Mouse (Mus musculus): ENCODE measurements at regions not wholly inside any gene's neighbourhood (a gene's known extent, or its start where the extent isn't known, plus 50 kb on each side); places are given as distances from the start of the nearest gene placed in this dataset.
A peak's percentile ranks its signal among the peaks of the same experiment; 100 is the strongest.

- no peaks in the 10 kb centered on the region for H3K36me3 ChIP-seq (ENCODE audit: control insufficient read depth, insufficient read depth, low read length)
- no peaks in the 10 kb centered on the region for H3K9me3 ChIP-seq (ENCODE audit: control insufficient read depth, low read length)
- H3K27me3 ChIP-seq (ENCODE audit: control insufficient read depth, insufficient read depth, low read length), result no peaks in the 10 kb centered on the region
- no peak overlapping the region for H3K4me3 ChIP-seq (ENCODE audit: low read depth, low read length)
- H3K9ac ChIP-seq (replicated peaks; ENCODE audit: low read depth, low read length), result no peak overlapping the region
- WGBS, result 56% methylated on average over 8 of the region's 8 CpGs
- H3K4me1 ChIP-seq (ENCODE audit: control insufficient read depth, insufficient read depth, low read length), result peaks cover 6% of the 10 kb centered on the region; the same call in 1 of the 2 replicates
- H3K4me2 ChIP-seq (ENCODE audit: low read depth, low read length), result no peak overlapping the region
- no peak for ATAC-seq (ENCODE audit: low read depth)
- H3K27ac ChIP-seq (ENCODE audit: low read depth, low read length), result no peak overlapping the region
These were observed 206.3 kb upstream of the Zfp64 start for GRCm38 (mm10) chr2:169161651-169162050.

- Histone ChIP-seq H3K9me3 (ENCODE audit: control insufficient read depth, low read length) (no peaks in the 10 kb centered on the region), H3K27me3 (ENCODE audit: control insufficient read depth, insufficient read depth, low read length) (no peaks in the 10 kb centered on the region), H3K36me3 (ENCODE audit: control insufficient read depth, insufficient read depth, low read length) (no peaks in the 10 kb centered on the region), H3K4me3 (ENCODE audit: low read depth, low read length) (peak overlapping the region; percentile 2; the same call in 1 of the 2 replicates), H3K4me1 (ENCODE audit: control insufficient read depth, insufficient read depth, low read length) (peaks cover 9% of the 10 kb centered on the region), H3K27ac (ENCODE audit: low read depth, low read length) (peak overlapping the region; percentile 78), H3K9ac (replicated peaks; ENCODE audit: low read depth, low read length) (no peak overlapping the region; the same call in 1 of the 2 replicates), H3K4me2 (ENCODE audit: low read depth, low read length) (peak overlapping the region; percentile 42)
- WGBS, result 18% methylated on average over 11 of the region's 11 CpGs
- no peak for ATAC-seq (ENCODE audit: low read depth)
These were observed 203.4 kb upstream of the Zfp64 start for GRCm38 (mm10) chr2:169158760-169159159.

DNA sequence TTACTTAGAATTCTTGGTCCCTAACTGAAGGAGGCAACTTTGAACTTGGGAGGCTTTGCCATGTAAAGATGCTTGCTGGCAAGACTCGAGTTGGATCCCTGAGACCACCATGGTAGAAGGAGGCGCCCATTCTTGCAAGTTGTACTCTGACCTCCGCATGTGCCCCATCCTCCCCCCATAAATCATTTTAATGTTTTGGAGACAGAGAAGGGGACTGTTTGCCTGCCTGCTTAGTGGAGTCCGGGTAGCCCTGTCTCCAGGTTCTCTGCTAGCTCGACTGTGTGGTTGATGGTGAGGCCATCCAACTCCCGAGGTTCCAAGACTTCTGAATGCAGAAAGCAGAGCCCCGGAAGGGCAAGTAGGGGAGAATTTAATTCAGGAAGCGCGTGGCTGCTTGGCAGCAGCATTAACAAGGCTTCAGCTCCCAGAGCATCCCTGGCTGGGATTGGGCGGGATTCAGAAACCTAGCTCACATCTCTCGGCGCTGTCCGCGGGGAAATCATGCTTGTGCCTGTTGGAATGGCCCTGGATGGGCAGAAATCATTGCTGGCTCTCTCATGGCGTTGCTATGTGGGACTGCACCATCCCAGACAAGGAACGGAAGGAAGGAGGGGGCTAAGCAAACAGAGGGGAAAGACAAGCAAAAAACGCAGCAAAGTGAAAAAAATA, 202.8 kb upstream of the Zfp64 start:
- ATAC-seq (ENCODE audit: low read depth), result peak; percentile 58; the same call in 1 of the 2 replicates
- Histone ChIP-seq H3K4me1 (ENCODE audit: control insufficient read depth, insufficient read depth, low read length) (peaks cover 9% of the 10 kb centered on the region), H3K4me3 (ENCODE audit: low read depth, low read length) (peak overlapping the region; percentile 2; the same call in 1 of the 2 replicates), H3K27ac (ENCODE audit: low read depth, low read length) (peak overlapping the region; percentile 78), H3K36me3 (ENCODE audit: control insufficient read depth, insufficient read depth, low read length) (no peaks in the 10 kb centered on the region), H3K4me2 (ENCODE audit: low read depth, low read length) (peak overlapping the region; percentile 42), H3K9me3 (ENCODE audit: control insufficient read depth, low read length) (no peaks in the 10 kb centered on the region), H3K9ac (replicated peaks; ENCODE audit: low read depth, low read length) (no peak overlapping the region; the same call in 1 of the 2 replicates), H3K27me3 (ENCODE audit: control insufficient read depth, insufficient read depth, low read length) (no peaks in the 10 kb centered on the region)
- WGBS, result 19% methylated on average over 17 of the region's 17 CpGs

DNA sequence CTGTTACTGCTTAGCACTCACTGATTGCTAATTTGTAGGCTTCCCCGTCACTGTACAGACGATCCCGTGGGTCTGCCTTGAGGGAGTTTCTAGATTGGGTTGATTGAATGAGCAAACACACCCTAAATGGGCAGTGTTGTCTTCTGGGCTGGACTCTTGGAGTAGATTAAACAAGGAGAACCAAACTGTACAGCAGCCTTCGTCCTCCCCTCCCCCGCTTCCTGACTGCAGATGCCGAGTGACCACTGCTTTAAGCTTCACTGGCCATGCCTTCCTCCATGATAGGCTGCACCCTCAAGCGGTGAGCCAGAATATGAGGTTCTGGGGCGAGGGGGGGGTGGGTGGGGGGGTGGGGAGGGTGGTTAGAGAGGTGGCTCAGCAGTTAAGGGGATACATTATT, 201.5 kb upstream of the Zfp64 start:
- no peak for ATAC-seq (ENCODE audit: low read depth)

DNA sequence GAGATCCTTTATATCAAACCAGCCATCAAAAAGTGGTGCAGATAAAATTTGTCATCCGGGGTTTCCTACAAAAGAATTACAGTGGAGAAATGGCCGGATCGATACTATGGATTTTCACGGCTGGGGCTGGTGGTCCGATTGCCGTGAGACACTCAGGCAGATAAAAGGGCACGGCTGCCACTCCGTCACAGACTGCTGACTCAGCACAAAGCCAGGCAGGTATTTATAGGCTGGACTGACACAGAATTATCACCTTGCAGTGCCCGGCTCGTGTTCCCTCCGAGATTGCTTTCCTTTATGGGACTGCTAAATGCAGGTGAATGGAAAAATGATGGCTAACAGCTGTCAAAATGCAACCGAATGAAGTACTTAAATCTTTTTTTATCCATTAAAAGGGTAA, 199.5 kb upstream of the Zfp64 start:
- no peak overlapping the region for H3K4me3 ChIP-seq (ENCODE audit: low read depth, low read length)
- H3K4me2 ChIP-seq (ENCODE audit: low read depth, low read length), result no peak overlapping the region
- WGBS, result 57% methylated on average over 12 of the region's 12 CpGs
- H3K9ac ChIP-seq (replicated peaks; ENCODE audit: low read depth, low read length), result no peak overlapping the region
- no peaks in the 10 kb centered on the region for H3K36me3 ChIP-seq (ENCODE audit: control insufficient read depth, insufficient read depth, low read length)
- H3K27me3 ChIP-seq (ENCODE audit: control insufficient read depth, insufficient read depth, low read length), result no peaks in the 10 kb centered on the region
- peak overlapping the region; percentile 55; the same call in 1 of the 2 replicates for H3K27ac ChIP-seq (ENCODE audit: low read depth, low read length)
- H3K9me3 ChIP-seq (ENCODE audit: control insufficient read depth, low read length), result no peaks in the 10 kb centered on the region
- peaks cover 9% of the 10 kb centered on the region for H3K4me1 ChIP-seq (ENCODE audit: control insufficient read depth, insufficient read depth, low read length)
- peak; percentile 51; the same call in 1 of the 2 replicates for ATAC-seq (ENCODE audit: low read depth)

More for the DNA sequence above, 201.5 kb upstream of the Zfp64 start:
- Histone ChIP-seq H3K9me3 (ENCODE audit: control insufficient read depth, low read length) (no peaks in the 10 kb centered on the region), H3K27ac (ENCODE audit: low read depth, low read length) (no peak overlapping the region), H3K4me3 (ENCODE audit: low read depth, low read length) (no peak overlapping the region), H3K27me3 (ENCODE audit: control insufficient read depth, insufficient read depth, low read length) (no peaks in the 10 kb centered on the region), H3K4me2 (ENCODE audit: low read depth, low read length) (no peak overlapping the region), H3K4me1 (ENCODE audit: control insufficient read depth, insufficient read depth, low read length) (peaks cover 9% of the 10 kb centered on the region), H3K9ac (replicated peaks; ENCODE audit: low read depth, low read length) (no peak overlapping the region), H3K36me3 (ENCODE audit: control insufficient read depth, insufficient read depth, low read length) (no peaks in the 10 kb centered on the region)
- WGBS, result 63% methylated on average over 8 of the region's 8 CpGs

DNA sequence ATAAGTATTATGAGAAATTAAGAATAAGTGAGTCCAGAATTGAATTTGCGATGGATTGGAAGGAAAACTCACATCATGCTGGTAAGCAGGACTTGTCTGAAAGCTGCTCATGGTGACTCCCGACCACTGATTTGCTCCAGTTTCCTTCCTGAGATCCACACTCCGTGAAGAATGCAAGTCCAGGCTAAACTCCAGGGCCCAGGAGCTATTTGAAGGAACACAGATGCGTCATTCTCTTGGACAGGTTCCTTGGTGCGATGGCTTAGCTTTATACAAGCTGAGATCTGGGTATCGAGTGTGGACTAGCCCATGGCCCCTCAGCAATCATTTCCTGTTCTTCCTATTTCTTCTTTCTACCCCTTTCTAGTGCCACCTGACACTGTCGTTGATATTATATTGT, 192.3 kb upstream of the Zfp64 start:
- Histone ChIP-seq H3K9me3 (ENCODE audit: control insufficient read depth, low read length) (no peaks in the 10 kb centered on the region), H3K9ac (replicated peaks; ENCODE audit: low read depth, low read length) (no peak overlapping the region), H3K4me3 (ENCODE audit: low read depth, low read length) (no peak overlapping the region), H3K36me3 (ENCODE audit: control insufficient read depth, insufficient read depth, low read length) (no peaks in the 10 kb centered on the region), H3K4me1 (ENCODE audit: control insufficient read depth, insufficient read depth, low read length) (no peaks in the 10 kb centered on the region), H3K4me2 (ENCODE audit: low read depth, low read length) (no peak overlapping the region), H3K27ac (ENCODE audit: low read depth, low read length) (no peak overlapping the region), H3K27me3 (ENCODE audit: control insufficient read depth, insufficient read depth, low read length) (no peaks in the 10 kb centered on the region)
- 87% methylated on average over 7 of the region's 7 CpGs for WGBS
- ATAC-seq (ENCODE audit: low read depth), result no peak

DNA sequence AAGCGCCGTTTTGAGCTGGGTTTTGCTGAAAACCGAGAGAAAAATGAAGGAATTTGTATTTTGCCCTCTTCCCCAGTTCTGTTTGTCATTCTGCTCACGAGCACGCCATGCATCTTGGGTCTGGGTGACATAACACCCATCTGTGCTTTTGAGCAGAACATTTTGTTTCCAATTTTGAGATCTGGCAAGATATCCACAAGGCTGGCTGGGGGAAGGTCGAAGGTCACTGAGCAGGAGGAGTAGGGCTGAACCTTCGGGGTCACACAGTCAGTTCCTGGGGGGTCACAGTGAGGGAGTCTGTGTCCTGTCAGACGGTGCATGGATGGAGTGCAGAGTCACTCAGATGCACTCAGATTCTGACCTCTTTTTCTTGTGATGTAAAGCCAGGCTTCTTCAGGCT, 186.8 kb upstream of the Zfp64 start:
- Histone ChIP-seq H3K27me3 (ENCODE audit: control insufficient read depth, insufficient read depth, low read length) (no peaks in the 10 kb centered on the region), H3K27ac (ENCODE audit: low read depth, low read length) (no peak overlapping the region), H3K4me3 (ENCODE audit: low read depth, low read length) (no peak overlapping the region), H3K4me1 (ENCODE audit: control insufficient read depth, insufficient read depth, low read length) (no peaks in the 10 kb centered on the region), H3K36me3 (ENCODE audit: control insufficient read depth, insufficient read depth, low read length) (no peaks in the 10 kb centered on the region), H3K4me2 (ENCODE audit: low read depth, low read length) (no peak overlapping the region), H3K9me3 (ENCODE audit: control insufficient read depth, low read length) (no peaks in the 10 kb centered on the region), H3K9ac (replicated peaks; ENCODE audit: low read depth, low read length) (no peak overlapping the region)
- no peak for ATAC-seq (ENCODE audit: low read depth)
- 86% methylated on average over 8 of the region's 8 CpGs for WGBS

- no peak overlapping the region for H3K4me3 ChIP-seq (ENCODE audit: low read depth, low read length)
- no peaks in the 10 kb centered on the region for H3K4me1 ChIP-seq (ENCODE audit: control insufficient read depth, insufficient read depth, low read length)
- no peak for ATAC-seq (ENCODE audit: low read depth)
- no peak overlapping the region for H3K4me2 ChIP-seq (ENCODE audit: low read depth, low read length)
- no peaks in the 10 kb centered on the region for H3K9me3 ChIP-seq (ENCODE audit: control insufficient read depth, low read length)
- no peak overlapping the region for H3K27ac ChIP-seq (ENCODE audit: low read depth, low read length)
- WGBS, result 30% methylated on average over 15 of the region's 15 CpGs
- no peak overlapping the region for H3K9ac ChIP-seq (replicated peaks; ENCODE audit: low read depth, low read length)
- no peaks in the 10 kb centered on the region for H3K36me3 ChIP-seq (ENCODE audit: control insufficient read depth, insufficient read depth, low read length)
- no peaks in the 10 kb centered on the region for H3K27me3 ChIP-seq (ENCODE audit: control insufficient read depth, insufficient read depth, low read length)
These were observed 178.5 kb upstream of the Zfp64 start for GRCm38 (mm10) chr2:169133855-169134254.

- no peaks in the 10 kb centered on the region for H3K27me3 ChIP-seq (ENCODE audit: control insufficient read depth, insufficient read depth, low read length)
- no peak overlapping the region for H3K9ac ChIP-seq (replicated peaks; ENCODE audit: low read depth, low read length)
- no peaks in the 10 kb centered on the region for H3K4me1 ChIP-seq (ENCODE audit: control insufficient read depth, insufficient read depth, low read length)
- 96% methylated on average over 10 of the region's 10 CpGs for WGBS
- H3K4me3 ChIP-seq (ENCODE audit: low read depth, low read length), result no peak overlapping the region
- no peaks in the 10 kb centered on the region for H3K9me3 ChIP-seq (ENCODE audit: control insufficient read depth, low read length)
- no peak overlapping the region for H3K27ac ChIP-seq (ENCODE audit: low read depth, low read length)
- H3K4me2 ChIP-seq (ENCODE audit: low read depth, low read length), result no peak overlapping the region
- H3K36me3 ChIP-seq (ENCODE audit: control insufficient read depth, insufficient read depth, low read length), result no peaks in the 10 kb centered on the region
- no peak for ATAC-seq (ENCODE audit: low read depth)
These were observed 170.1 kb upstream of the Zfp64 start for GRCm38 (mm10) chr2:169125476-169125875.

Data from neural tube, embryonic 14.5 days (tissue).